Mouse (Mus musculus): ENCODE data around the gene Padi4.

GRCm38 (mm10) chr4:140780507-140780906, 6.5 kb upstream of the Padi4 start:
- TF ChIP-seq CTCF (IDR thresholded peaks at IDR 0.05; ENCODE audit: low read depth, low read length) (no peak), GATA2 (IDR thresholded peaks at IDR 0.05; ENCODE audit: borderline replicate concordance, low read depth, low read length) (no peak), TAL1 (conservative IDR thresholded peaks at IDR 0.05; ENCODE audit: low read depth, low read length) (no peak), POLR2AphosphoS5 (IDR thresholded peaks at IDR 0.05; ENCODE audit: insufficient replicate concordance, low read depth, low read length) (no peak), GATA1 (IDR thresholded peaks at IDR 0.05; ENCODE audit: borderline replicate concordance, low read length) (no peak)

Measured in G1E (cell line).